20 mouse cellular contexts compared by ENCODE assay signal in genomic region chr1:78453886-78454285, GRCm38 (mm10). TPM values are rescaled to one million over a fixed set of nuclear protein-coding genes. Genes with fewer than 3 reads are reported as not detected.
"Had no signal": no experiment of that assay in that cellular context is flagged by ENCODE, and none has a peak within 500 bp of the region (broad histone marks: within the 10 kb centered on the region; RNA-seq: fewer than 3 reads in every experiment).

No protein-coding gene starts in this region.

- H3K4me2 ChIP-seq: limb, embryonic 12.5 days; limb, embryonic 15.5 days; liver, embryonic 11.5 days; liver, embryonic 15.5 days; lung, embryonic 15.5 days; midbrain, embryonic 13.5 days; neural tube, embryonic 13.5 days had no signal

- H3K27ac ChIP-seq: limb, embryonic 12.5 days; limb, embryonic 15.5 days; liver, embryonic 15.5 days; lung, embryonic 15.5 days; midbrain, embryonic 10.5 days; midbrain, embryonic 13.5 days; neural tube, embryonic 13.5 days had no signal

- H3K4me1 ChIP-seq: limb, embryonic 12.5 days; limb, embryonic 15.5 days; liver, embryonic 15.5 days; lung, embryonic 15.5 days; megakaryocyte, embryonic 14.5 days; midbrain, embryonic 10.5 days; midbrain, embryonic 13.5 days had no signal

- H3K9ac ChIP-seq: limb, embryonic 12.5 days; limb, embryonic 15.5 days; liver, embryonic 15.5 days; lung, embryonic 15.5 days; midbrain, embryonic 13.5 days; neural tube, embryonic 13.5 days had no signal

- H3K9me3 ChIP-seq: limb, embryonic 12.5 days; limb, embryonic 15.5 days; liver, embryonic 15.5 days; lung, embryonic 15.5 days; megakaryocyte, embryonic 14.5 days; midbrain, embryonic 10.5 days; midbrain, embryonic 13.5 days; neural tube, embryonic 13.5 days had no signal

- DNase-seq: kidney, adult 11 months; lung, adult 18-20 months; thymus, adult 18-20 months had no signal

- H3K27me3 ChIP-seq: limb, embryonic 12.5 days; limb, embryonic 15.5 days; liver, embryonic 15.5 days; lung, embryonic 15.5 days; megakaryocyte, embryonic 14.5 days; midbrain, embryonic 13.5 days; neural tube, embryonic 13.5 days had no signal

- H3K4me3 ChIP-seq: limb, embryonic 12.5 days; limb, embryonic 15.5 days; liver, embryonic 15.5 days; lung, embryonic 15.5 days; megakaryocyte, embryonic 14.5 days; midbrain, embryonic 10.5 days; midbrain, embryonic 13.5 days; myocyte; neural tube, embryonic 13.5 days had no signal

RNA-seq across cellular contexts. Expression of gene Mogat1, which starts 56.9 kb away (rescaled TPM):
- total RNA-seq: layer of hippocampus, postnatal 14 days; left cerebral cortex, adult 8-10 months; left cerebral cortex, postnatal 14 days; left cerebral cortex, postnatal 4 days; monocyte, adult 5-6 weeks; neutrophil, adult 5-6 weeks had no signal
- polyA plus RNA-seq: kidney, embryonic 14.5 days; limb, embryonic 12.5 days; liver, embryonic 11.5 days; liver, embryonic 15.5 days; myocyte; neural tube, embryonic 13.5 days had no signal

RNA-seq across cellular contexts. Expression of gene BC035947, which starts 58.1 kb away (rescaled TPM):
- total RNA-seq: monocyte, adult 5-6 weeks; neutrophil, adult 5-6 weeks had no signal
- polyA plus RNA-seq: liver, embryonic 11.5 days; myocyte had no signal
